Mouse (Mus musculus) hindbrain, embryonic 15.5 days (tissue): ENCODE data around the gene Krt84. TPM values are rescaled to one million over a fixed set of nuclear protein-coding genes. Genes with fewer than 3 reads are reported as not detected.
A peak's percentile ranks its signal among the peaks of the same experiment; 100 is the strongest.

Source experiments
- ATAC-seq: fragments of 200-750 bp; cut with Nextera tagmentation; 2 replicates; pipeline ENCODE4 v1.8.0; 2017; ENCODE audit warnings: low read depth, moderate number of reproducible peaks, moderate TSS enrichment; ENCODE audit not compliant: low FRiP score
- H3K27ac ChIP-seq: fragments of 300-500 bp; sonication (generic); replicated peaks from 2 replicates; pipeline ENCODE4 v1.5.1; 2015; ENCODE audit warnings: mild to moderate bottlenecking, inconsistent platforms
- H3K27me3 ChIP-seq: fragments of 300-500 bp; sonication (generic); 2 replicates; pipeline ENCODE4 v1.6.1; 2015; ENCODE audit warnings: control low read depth, inconsistent platforms
- H3K36me3 ChIP-seq: fragments of 300-500 bp; sonication (generic); 2 replicates; pipeline ENCODE4 v1.6.1; 2015; ENCODE audit warnings: control low read depth, inconsistent platforms
- H3K4me1 ChIP-seq: fragments of 300-500 bp; sonication (generic); replicated peaks from 2 replicates; pipeline ENCODE4 v1.6.1; 2015; ENCODE audit warnings: control low read depth, inconsistent platforms
- H3K4me2 ChIP-seq: fragments of 300-500 bp; sonication (generic); 2 replicates; pipeline ENCODE4 v1.6.1; 2015; ENCODE audit warnings: moderate library complexity, mild to moderate bottlenecking, inconsistent platforms
- H3K4me3 ChIP-seq: fragments of 300-500 bp; sonication (generic); 2 replicates; pipeline ENCODE4 v1.5.1; 2015; ENCODE audit warnings: mild to moderate bottlenecking, inconsistent platforms
- H3K9ac ChIP-seq: fragments of 300-500 bp; sonication (generic); 2 replicates; pipeline ENCODE4 v1.6.1; 2015; ENCODE audit warnings: inconsistent platforms
- H3K9me3 ChIP-seq: fragments of 300-500 bp; sonication (generic); 2 replicates; pipeline ENCODE4 v1.6.1; 2016; ENCODE audit warnings: control low read depth, inconsistent platforms
- WGBS: fragments of 180-500 bp; shearing (Covaris S2); methylation state at CpG from one replicate; pipeline ENCODE4 v1.1.7; 2015; 5-methylcytosine and 5-hydroxymethylcytosine counted together
- microRNA-seq: library from miRNA; unstranded; fragments of <30 nt; microRNA quantifications from one replicate; pipeline ENCODE4, GENCODE M21; 2016
- polyA plus RNA-seq: library from polyadenylated mRNA; unstranded; fragments of >200 nt; fragmentation: Nextera tagmentation; extraction: Ambion mirVana; gene quantifications from 2 replicates; pipeline ENCODE4 v1.2.1, GENCODE M21; 2015

Gene Krt84
- polyA plus RNA-seq, 1 experiment from 2014 or later: 0.05 TPM

GRCm38 (mm10) chr15:101493713-101494112, 38.9 kb downstream of the Krt84 start:
- H3K9me3 ChIP-seq: no peaks in the 10 kb centered on the region

DNA sequence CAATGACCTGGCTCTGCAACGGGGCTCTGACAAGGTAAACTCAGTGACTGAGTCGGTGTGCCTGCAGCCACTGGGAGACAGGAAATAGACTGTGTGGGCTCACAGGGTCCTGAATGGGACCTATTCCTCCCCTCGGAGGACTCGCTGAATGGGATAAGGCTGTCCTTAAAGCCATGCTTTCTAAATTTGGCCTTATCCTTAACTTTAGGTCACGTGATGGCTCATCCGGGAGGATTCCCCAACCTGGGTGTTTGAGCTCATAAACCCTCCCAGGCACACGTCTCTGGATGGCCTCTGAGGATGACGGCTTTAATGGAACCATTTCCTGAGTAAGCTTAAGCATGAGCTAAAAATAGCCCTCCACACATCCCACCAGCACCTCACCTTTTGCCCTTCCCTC, 39.9 kb downstream of the Krt84 start:
- ATAC-seq: no peak
- Histone ChIP-seq H3K4me1 (no peaks in the 10 kb centered on the region), H3K27me3 (no peaks in the 10 kb centered on the region), H3K27ac (no peak overlapping the region), H3K4me2 (no peak overlapping the region), H3K36me3 (no peaks in the 10 kb centered on the region), H3K4me3 (no peak overlapping the region), H3K9me3 (no peaks in the 10 kb centered on the region), H3K9ac (no peak overlapping the region)
- WGBS: 75% methylated on average over 8 of the region's 8 CpGs

More at GRCm38 (mm10) chr15:101493713-101494112, 38.9 kb downstream of the Krt84 start:
- no peak overlapping the region for H3K4me2 ChIP-seq
- no peak overlapping the region for H3K9ac ChIP-seq
- H3K4me1 ChIP-seq: no peaks in the 10 kb centered on the region
- H3K36me3 ChIP-seq: no peaks in the 10 kb centered on the region
- H3K27ac ChIP-seq: no peak overlapping the region
- H3K27me3 ChIP-seq: no peaks in the 10 kb centered on the region
- no peak overlapping the region for H3K4me3 ChIP-seq
- ATAC-seq: no peak
- WGBS: 96% methylated on average over 6 of the region's 6 CpGs

DNA sequence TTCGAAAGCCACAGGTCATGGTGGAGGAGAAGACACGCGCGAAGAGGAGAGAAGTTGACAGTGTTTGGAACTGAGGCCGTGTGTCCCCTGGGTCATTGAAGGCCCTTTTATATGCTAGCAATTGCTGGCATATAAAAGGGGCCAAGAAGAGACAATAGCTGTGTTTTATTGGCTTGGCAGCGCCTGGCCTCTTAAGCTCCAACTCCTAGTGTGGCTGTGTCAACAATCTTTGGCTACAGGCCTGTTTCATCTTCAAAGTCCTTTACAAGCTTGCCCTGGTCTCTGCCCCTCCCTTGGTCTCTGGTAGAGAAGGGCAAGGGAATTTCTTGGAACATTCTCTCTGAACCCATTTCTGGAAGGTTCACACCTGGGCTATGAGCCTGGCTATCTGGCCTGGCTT, 41.2 kb downstream of the Krt84 start, which contains the start of gene Krt83:
Gene Krt83 (minus strand): TSS at position 82 of the 400 bp plus-strand sequence.
- no peak within 1 kb of the TSS for H3K9ac ChIP-seq
- H3K9me3 ChIP-seq: no peaks in the 10 kb centered on the region
- ATAC-seq: no peak
- 58% methylated on average over 6 of the region's 6 CpGs for WGBS
- no peak within 1 kb of the TSS for H3K27ac ChIP-seq
- no peaks in the 10 kb centered on the region for H3K4me1 ChIP-seq
- H3K4me3 ChIP-seq: no peak within 1 kb of the TSS
- no peak within 1 kb of the TSS for H3K4me2 ChIP-seq
- H3K27me3 ChIP-seq: no peaks in the 10 kb centered on the region
- H3K36me3 ChIP-seq: no peaks in the 10 kb centered on the region

DNA sequence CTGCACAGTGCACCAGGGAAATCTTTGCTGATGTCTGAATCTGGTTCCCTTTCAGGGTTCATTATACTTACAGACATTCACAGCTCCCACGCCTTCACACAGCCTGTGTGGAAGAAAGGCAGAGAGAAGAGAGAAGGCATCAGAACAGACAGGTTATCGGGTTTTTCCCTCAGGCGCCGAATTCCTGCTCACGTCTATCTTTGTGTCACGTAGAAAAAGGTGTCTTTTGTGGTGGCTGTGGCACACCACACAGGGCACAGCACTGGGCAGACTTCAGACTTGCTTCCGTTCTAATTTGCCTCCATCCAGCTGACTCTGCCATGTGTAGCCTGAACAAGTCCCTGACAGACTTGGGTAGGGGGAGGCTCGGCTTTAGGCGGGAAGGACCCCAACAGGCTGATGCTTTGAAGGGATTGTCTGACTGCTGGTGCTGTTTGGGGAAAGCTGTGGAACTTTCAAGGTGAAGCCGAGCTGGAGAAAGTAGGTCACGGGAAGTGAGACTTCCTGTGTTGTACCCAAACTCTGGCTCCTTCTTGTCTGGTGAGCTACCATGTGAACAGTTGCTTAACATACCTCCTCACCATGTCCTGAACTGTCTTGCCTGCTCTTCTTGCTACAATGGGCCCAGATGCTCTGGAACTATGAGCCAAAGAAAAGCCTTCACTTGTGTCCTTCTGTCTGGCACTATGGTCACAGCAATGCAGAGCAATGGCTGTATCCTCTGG, 46.5 kb downstream of the Krt84 start:
- no peaks in the 10 kb centered on the region for H3K9me3 ChIP-seq
- no peak overlapping the region for H3K27ac ChIP-seq
- WGBS: 89% methylated on average over 11 of the region's 11 CpGs
- no peak overlapping the region for H3K9ac ChIP-seq
- no peak for ATAC-seq
- H3K27me3 ChIP-seq: no peaks in the 10 kb centered on the region
- no peaks in the 10 kb centered on the region for H3K36me3 ChIP-seq
- no peaks in the 10 kb centered on the region for H3K4me1 ChIP-seq
- H3K4me2 ChIP-seq: no peak overlapping the region
- H3K4me3 ChIP-seq: no peak overlapping the region

DNA sequence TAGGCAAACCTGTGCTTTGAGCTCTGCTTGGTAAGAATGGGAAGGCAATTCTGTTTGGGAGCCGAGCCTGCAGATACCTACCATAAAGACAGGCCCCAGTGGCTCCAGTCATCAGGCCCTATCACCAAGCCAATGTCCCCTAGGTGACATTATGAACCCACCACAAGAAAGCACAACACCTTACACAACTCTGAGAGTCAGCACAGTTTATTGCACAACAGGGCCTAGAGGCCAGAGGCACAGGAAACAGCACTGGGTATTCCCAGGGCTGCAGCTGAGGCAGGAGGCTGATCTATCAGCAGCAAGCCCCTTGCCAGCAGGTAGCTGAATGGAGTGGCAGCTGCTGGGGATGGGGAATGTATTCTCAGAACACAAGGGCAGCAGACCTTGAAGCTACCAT, 47.7 kb downstream of the Krt84 start:
- WGBS: 85% methylated on average over 1 of the region's 1 CpGs
- no peak overlapping the region for H3K4me2 ChIP-seq
- no peaks in the 10 kb centered on the region for H3K9me3 ChIP-seq
- H3K27ac ChIP-seq: no peak overlapping the region
- no peaks in the 10 kb centered on the region for H3K27me3 ChIP-seq
- H3K4me3 ChIP-seq: no peak overlapping the region
- ATAC-seq: no peak
- H3K9ac ChIP-seq: no peak overlapping the region
- H3K36me3 ChIP-seq: no peaks in the 10 kb centered on the region
- no peaks in the 10 kb centered on the region for H3K4me1 ChIP-seq

DNA sequence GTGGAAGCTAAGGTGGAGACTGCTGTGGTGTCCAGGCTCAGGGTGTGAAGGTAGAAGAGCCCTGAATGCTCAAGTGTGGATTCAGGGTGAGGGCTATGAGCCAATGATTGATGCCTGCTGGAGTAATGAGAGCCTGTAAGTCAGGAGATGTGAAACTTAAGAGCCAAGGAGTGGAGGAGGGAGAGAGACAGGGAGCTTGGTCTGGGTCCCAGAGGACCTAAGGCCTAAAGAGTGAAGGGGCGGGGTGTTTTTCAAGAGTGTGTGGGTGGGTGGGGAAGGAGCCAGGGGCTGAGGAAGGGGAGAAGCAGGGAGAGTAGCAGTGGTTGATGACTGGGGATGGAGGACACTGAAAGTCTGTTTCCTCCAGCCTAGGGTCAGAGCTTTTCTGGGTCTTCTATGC, 49.0 kb downstream of the Krt84 start:
- Histone ChIP-seq H3K9ac (no peak overlapping the region), H3K27ac (no peak overlapping the region), H3K4me2 (no peak overlapping the region), H3K36me3 (no peaks in the 10 kb centered on the region), H3K9me3 (no peaks in the 10 kb centered on the region), H3K27me3 (0 out of 2 replicates have a peak, but pooled peaks cover under 1% of the 10 kb centered on the region), H3K4me3 (no peak overlapping the region), H3K4me1 (peaks cover 11% of the 10 kb centered on the region)
- WGBS: 69% methylated on average over 1 of the region's 1 CpGs
- ATAC-seq: no peak

DNA sequence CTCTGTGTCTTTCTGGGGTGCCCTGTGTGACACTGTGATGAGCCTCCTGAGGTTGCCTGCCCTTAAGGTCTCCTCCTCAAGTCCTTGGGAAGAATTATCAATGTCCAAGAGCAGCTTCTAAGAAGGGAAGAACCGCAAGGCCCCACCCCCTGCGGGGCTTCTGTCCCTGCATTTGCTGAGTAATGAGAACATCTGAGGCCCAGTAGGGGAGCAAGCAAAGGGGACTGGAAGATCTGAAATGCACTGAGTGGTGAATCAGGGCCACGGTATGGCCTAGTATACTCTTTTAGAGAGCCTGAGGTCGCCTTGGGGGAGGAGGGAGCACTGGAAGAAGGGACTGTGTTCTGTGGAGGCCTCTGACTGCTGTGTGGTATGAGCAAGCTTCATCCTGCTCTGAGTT, 50.6 kb downstream of the Krt84 start:
- no peaks in the 10 kb centered on the region for H3K9me3 ChIP-seq
- no peak overlapping the region for H3K4me3 ChIP-seq
- no peak overlapping the region for H3K4me2 ChIP-seq
- H3K36me3 ChIP-seq: no peaks in the 10 kb centered on the region
- H3K4me1 ChIP-seq: peaks cover 11% of the 10 kb centered on the region
- 0 out of 2 replicates have a peak, but pooled peaks cover 3% of the 10 kb centered on the region for H3K27me3 ChIP-seq
- H3K9ac ChIP-seq: no peak overlapping the region
- WGBS: 40% methylated on average over 4 of the region's 4 CpGs
- H3K27ac ChIP-seq: no peak overlapping the region
- no peak for ATAC-seq

GRCm38 (mm10) chr15:101479666-101480060, 53.0 kb downstream of the Krt84 start:
- H3K36me3 ChIP-seq: no peaks in the 10 kb centered on the region
- peak overlapping the region; percentile 27 for H3K4me3 ChIP-seq
- peak overlapping the region; percentile 75 for H3K4me2 ChIP-seq
- H3K27me3 ChIP-seq: 0 out of 2 replicates have a peak, but pooled peaks cover 3% of the 10 kb centered on the region
- peaks cover 11% of the 10 kb centered on the region for H3K4me1 ChIP-seq
- H3K27ac ChIP-seq: no peak overlapping the region
- H3K9me3 ChIP-seq: no peaks in the 10 kb centered on the region
- 0 out of 2 replicates have a peak overlapping the region, but pooled peaks have one; percentile 14 for H3K9ac ChIP-seq
- no peak for ATAC-seq
- 31% methylated on average over 11 of the region's 11 CpGs for whole genome bisulfite sequencing

DNA sequence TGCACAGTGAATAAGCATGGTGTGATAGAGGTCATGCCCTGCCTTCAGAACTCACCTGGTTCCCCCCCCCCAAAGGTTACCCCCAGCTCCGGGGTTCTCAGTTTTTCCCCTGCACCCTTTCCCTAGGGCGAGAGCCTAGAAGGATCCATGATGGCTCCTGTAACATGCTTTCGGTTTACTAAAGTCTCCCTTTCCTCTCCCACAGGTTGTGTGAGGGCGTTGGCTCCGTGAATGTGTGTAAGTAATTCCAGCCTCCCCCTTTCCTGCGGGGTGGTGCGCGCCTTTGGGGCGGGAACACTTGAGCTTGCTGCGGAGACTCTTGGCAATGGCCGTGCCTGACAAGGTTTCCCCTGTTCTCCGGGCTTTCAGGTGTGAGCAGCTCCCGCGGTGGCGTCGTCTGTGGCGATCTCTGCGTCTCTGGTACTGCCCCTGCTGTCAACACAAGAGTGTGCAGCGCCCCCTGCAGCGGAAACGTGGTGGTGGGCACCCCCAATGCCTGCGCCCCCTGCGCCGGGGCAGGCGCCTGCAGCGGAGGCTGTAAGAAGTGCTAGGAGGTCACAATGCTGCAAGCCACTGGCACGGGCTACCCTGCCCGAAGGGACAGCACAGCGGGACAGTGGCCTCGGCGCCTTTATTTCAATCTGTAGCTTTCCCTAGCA, 53.5 kb downstream of the Krt84 start:
- Histone ChIP-seq H3K4me3 (peak overlapping the region; percentile 27), H3K9ac (0 out of 2 replicates have a peak overlapping the region, but pooled peaks have one; percentile 14), H3K9me3 (no peaks in the 10 kb centered on the region), H3K36me3 (no peaks in the 10 kb centered on the region), H3K4me2 (peak overlapping the region; percentile 75), H3K27me3 (0 out of 2 replicates have a peak, but pooled peaks cover 3% of the 10 kb centered on the region), H3K4me1 (peaks cover 11% of the 10 kb centered on the region), H3K27ac (no peak overlapping the region)
- 10% methylated on average over 31 of the region's 31 CpGs for WGBS
- ATAC-seq: no peak

Small RNA genes lying within 50 kb of the gene (microRNA-seq; reads per million reads assigned to microRNA genes)
- not detected for gene Gm44393
- not detected for gene Gm44460

Other genes with a start within 250 kb of the Krt84 start
- gene Atg101, start 248.5 kb downstream of the Krt84 start, polyA plus RNA-seq: 75.5 and 76.5 TPM in 2 replicates
- 0.31 TPM in 1 of 2 replicates, not detected in the other for gene 6030408B16Rik, start 239.6 kb downstream of the Krt84 start, polyA plus RNA-seq
- gene Krt80, start 162.7 kb downstream of the Krt84 start, polyA plus RNA-seq: 0.06 and 0.13 TPM in 2 replicates
- 1.3 and 1.6 TPM in 2 replicates for gene Krt7, start 121.8 kb downstream of the Krt84 start, polyA plus RNA-seq
- 0.64 and 0.82 TPM in 2 replicates for gene Krt87, start 94.0 kb downstream of the Krt84 start, polyA plus RNA-seq
- not detected in 2 replicates for gene Krt88, start 85.1 kb downstream of the Krt84 start, polyA plus RNA-seq
- gene Krt81, start 69.1 kb downstream of the Krt84 start, polyA plus RNA-seq: not detected in 2 replicates
- gene Krt86, start 59.3 kb downstream of the Krt84 start, polyA plus RNA-seq: 0.09 and 0.12 TPM in 2 replicates
- gene Krt83, start 41.3 kb downstream of the Krt84 start, polyA plus RNA-seq: not detected in 2 replicates
- not detected in 2 replicates for gene Gm49425, start 15.6 kb downstream of the Krt84 start, polyA plus RNA-seq
- not detected in 2 replicates for gene Krt82, start 17.8 kb upstream of the Krt84 start, polyA plus RNA-seq
- gene Krt90, start 30.1 kb upstream of the Krt84 start, polyA plus RNA-seq: 0.12 and 0.13 TPM in 2 replicates
- 0.17 and 0.18 TPM in 2 replicates for gene Krt75, start 41.1 kb upstream of the Krt84 start, polyA plus RNA-seq
- gene Gm5414, start 95.4 kb upstream of the Krt84 start, polyA plus RNA-seq: not detected in 2 replicates
- gene Gm5478, start 114.6 kb upstream of the Krt84 start, polyA plus RNA-seq: not detected in 2 replicates
- not detected in 2 replicates for gene Krt6b, start 147.5 kb upstream of the Krt84 start, polyA plus RNA-seq
- gene Krt6a, start 161.5 kb upstream of the Krt84 start, polyA plus RNA-seq: 0.22 TPM in 1 of 2 replicates, not detected in the other
- 0.18 and 0.75 TPM in 2 replicates for gene Krt5, start 180.1 kb upstream of the Krt84 start, polyA plus RNA-seq
- gene Krt71, start 210.3 kb upstream of the Krt84 start, polyA plus RNA-seq: 1.2 and 1.4 TPM in 2 replicates